Mouse (Mus musculus) myocyte (in vitro differentiated cells): ENCODE results near the gene Arid3b. TPM values are rescaled to one million over a fixed set of nuclear protein-coding genes. Genes with fewer than 3 reads are reported as not detected.

ENCODE experiments used
- H3K27me3 ChIP-seq: one replicate; pipeline ENCODE4 v1.6.1; 2011; ENCODE audit not compliant: control insufficient read depth, insufficient read depth, insufficient read length
- H3K36me3 ChIP-seq: one replicate; pipeline ENCODE4 v1.6.1; 2011; ENCODE audit not compliant: control insufficient read depth, insufficient read depth
- H3K4me2 ChIP-seq: one replicate; pipeline ENCODE4 v1.6.1; 2011; ENCODE audit warnings: low read depth, control low read depth
- H3K4me3 ChIP-seq: one replicate; pipeline ENCODE4 v1.5.1; 2011; ENCODE audit warnings: mild to moderate bottlenecking, control low read depth, moderate library complexity
- H3K79me2 ChIP-seq: one replicate; pipeline ENCODE4 v1.6.1; 2011; ENCODE audit not compliant: control insufficient read depth, insufficient read depth
- H3ac ChIP-seq: one replicate; pipeline ENCODE4 v1.6.1; 2011; ENCODE audit not compliant: control insufficient read depth, insufficient read length
- CEBPB ChIP-seq: IDR thresholded peaks from 2 replicates; pipeline ENCODE4 v1.6.1; 2011; ENCODE audit warnings: mild to moderate bottlenecking, moderate library complexity; ENCODE audit not compliant: poor library complexity, insufficient read depth, severe bottlenecking
- E2F4 ChIP-seq: IDR thresholded peaks from one replicate; pipeline ENCODE4 v1.6.1; 2011; ENCODE audit warnings: mild to moderate bottlenecking, control low read depth, moderate library complexity; ENCODE audit not compliant: insufficient read depth
- MAX ChIP-seq: IDR thresholded peaks from one replicate; pipeline ENCODE4 v1.6.1; 2011; ENCODE audit warnings: low read depth, mild to moderate bottlenecking, control low read depth
- MYOD1 ChIP-seq, 3 experiments: IDR thresholded peaks; one replicate each; pipeline ENCODE4 v1.6.1; 2011; ENCODE audit warnings: control low read depth in 2 of 3, low read depth in 2 of 3, mild to moderate bottlenecking in 2 of 3, moderate library complexity in 1 of 3; ENCODE audit not compliant: insufficient read length in 2 of 3, control insufficient read depth in 1 of 3
- MYOG ChIP-seq, 3 experiments: IDR thresholded peaks; one replicate each; pipeline ENCODE4 v1.6.1; 2011; ENCODE audit warnings: control low read depth in 2 of 3, low read depth in 2 of 3, mild to moderate bottlenecking in 2 of 3; ENCODE audit not compliant: insufficient read length in 2 of 3, control insufficient read depth in 1 of 3, insufficient read depth in 1 of 3
- POLR2A ChIP-seq: IDR thresholded peaks from one replicate; pipeline ENCODE4 v1.6.1; 2011; ENCODE audit warnings: low read depth, mild to moderate bottlenecking, control low read depth, moderate library complexity; ENCODE audit not compliant: insufficient read length
- POLR2AphosphoS2 ChIP-seq: IDR thresholded peaks from one replicate; pipeline ENCODE4 v1.6.1; 2011; ENCODE audit warnings: low read depth, control low read depth; ENCODE audit not compliant: insufficient read length
- REST ChIP-seq: IDR thresholded peaks from one replicate; pipeline ENCODE4 v1.6.1; 2011; ENCODE audit warnings: mild to moderate bottlenecking, control low read depth, moderate library complexity; ENCODE audit not compliant: insufficient read depth, insufficient read length
- SRF ChIP-seq: IDR thresholded peaks from one replicate; pipeline ENCODE4 v1.6.1; 2011; ENCODE audit warnings: low read depth; ENCODE audit not compliant: control insufficient read depth, insufficient read length
- TCF12 ChIP-seq: IDR thresholded peaks from one replicate; pipeline ENCODE4 v1.6.1; 2011; ENCODE audit warnings: mild to moderate bottlenecking, control low read depth; ENCODE audit not compliant: poor library complexity, insufficient read depth, severe bottlenecking
- TCF3 ChIP-seq: IDR thresholded peaks from one replicate; pipeline ENCODE4 v1.6.1; 2011; ENCODE audit warnings: low read depth, control low read depth; ENCODE audit not compliant: insufficient read length
- USF1 ChIP-seq: IDR thresholded peaks from one replicate; pipeline ENCODE4 v1.6.1; 2011; ENCODE audit warnings: low read depth, mild to moderate bottlenecking, control low read depth, moderate library complexity
- polyA plus RNA-seq: library from polyadenylated mRNA; unstranded; fragments of >200 nt; fragmentation: generic; extraction: Trizol; gene quantifications from one replicate; pipeline ENCODE4 v1.2.1, GENCODE M21; 2012; ENCODE audit warnings: missing spikeins

Arid3b gene
- polyA plus RNA-seq, 1 experiment, result 1.5 TPM

- no peaks in the 10 kb centered on the region for H3K79me2 ChIP-seq
- TF ChIP-seq MYOG (IDR thresholded peaks at IDR 0.05; ENCODE audit: control insufficient read depth in 1 of 3, insufficient read depth in 1 of 3, insufficient read length in 2 of 3, low read depth in 2 of 3) (no peak), TCF12 (no peak), MAX (no peak), E2F4 (no peak), TCF3 (no peak), POLR2A (no peak), POLR2AphosphoS2 (no peak), CEBPB (no peak), USF1 (no peak), MYOD1 (IDR thresholded peaks at IDR 0.05; ENCODE audit: control insufficient read depth in 1 of 3, insufficient read length in 2 of 3, low read depth in 2 of 3) (no peak), SRF (no peak)
- no peaks in the 10 kb centered on the region for H3K36me3 ChIP-seq
- H3ac ChIP-seq, result no peak overlapping the region
- no peak overlapping the region for H3K4me3 ChIP-seq
- no peaks in the 10 kb centered on the region for H3K27me3 ChIP-seq
- peak overlapping the region; percentile 4 for H3K4me2 ChIP-seq
Observed at GRCm38 (mm10) chr9:57805087-57805737, 31.4 kb downstream of the Arid3b start.

- Histone ChIP-seq H3K79me2 (no peaks in the 10 kb centered on the region), H3K4me2 (no peak overlapping the region), H3K27me3 (no peaks in the 10 kb centered on the region), H3K4me3 (no peak overlapping the region), H3ac (no peak overlapping the region), H3K36me3 (no peaks in the 10 kb centered on the region)
- no peak for TF ChIP-seq MAX
- TF ChIP-seq CEBPB, result no peak
- no peak for TF ChIP-seq TCF12
- no peak for TF ChIP-seq SRF
- no peak for TF ChIP-seq POLR2AphosphoS2
- no peak for TF ChIP-seq REST
- no peak for TF ChIP-seq MYOD1 (IDR thresholded peaks at IDR 0.05; ENCODE audit: control insufficient read depth in 1 of 3, insufficient read length in 2 of 3, low read depth in 2 of 3)
- TF ChIP-seq USF1, result no peak
- TF ChIP-seq TCF3, result no peak
- TF ChIP-seq MYOG (IDR thresholded peaks at IDR 0.05; ENCODE audit: control insufficient read depth in 1 of 3, insufficient read depth in 1 of 3, insufficient read length in 2 of 3, low read depth in 2 of 3), result no peak
- no peak for TF ChIP-seq POLR2A
- no peak for TF ChIP-seq E2F4
Observed at GRCm38 (mm10) chr9:57803839-57804238, 32.8 kb downstream of the Arid3b start.

- no peak for TF ChIP-seq MAX
- no peak for TF ChIP-seq TCF12
- no peak for TF ChIP-seq E2F4
- TF ChIP-seq USF1, result no peak
- TF ChIP-seq REST, result no peak
- no peak for TF ChIP-seq TCF3
- TF ChIP-seq MYOD1 (IDR thresholded peaks at IDR 0.05; ENCODE audit: control insufficient read depth in 1 of 3, insufficient read length in 2 of 3, low read depth in 2 of 3), result no peak
- TF ChIP-seq SRF, result no peak
- no peak for TF ChIP-seq MYOG (IDR thresholded peaks at IDR 0.05; ENCODE audit: control insufficient read depth in 1 of 3, insufficient read depth in 1 of 3, insufficient read length in 2 of 3, low read depth in 2 of 3)
- no peak for TF ChIP-seq POLR2AphosphoS2
- TF ChIP-seq CEBPB, result no peak
- no peak for TF ChIP-seq POLR2A
- H3K4me2 ChIP-seq, result no peak overlapping the region
- H3ac ChIP-seq, result no peak overlapping the region
- H3K79me2 ChIP-seq, result no peaks in the 10 kb centered on the region
- no peaks in the 10 kb centered on the region for H3K36me3 ChIP-seq
- H3K4me3 ChIP-seq, result no peak overlapping the region
- H3K27me3 ChIP-seq, result no peaks in the 10 kb centered on the region
Observed at GRCm38 (mm10) chr9:57803047-57803446, 33.5 kb downstream of the Arid3b start.

GRCm38 (mm10) chr9:57800325-57800975 is 36.1 kb downstream of the Arid3b start:
- Histone ChIP-seq H3K4me2 (no peak overlapping the region), H3K27me3 (no peaks in the 10 kb centered on the region), H3ac (no peak overlapping the region), H3K4me3 (no peak overlapping the region), H3K36me3 (no peaks in the 10 kb centered on the region), H3K79me2 (no peaks in the 10 kb centered on the region)
- TF ChIP-seq MAX (no peak), CEBPB (no peak), E2F4 (no peak), MYOG (IDR thresholded peaks at IDR 0.05; ENCODE audit: control insufficient read depth in 1 of 3, insufficient read depth in 1 of 3, insufficient read length in 2 of 3, low read depth in 2 of 3) (no peak), SRF (no peak), POLR2A (no peak), POLR2AphosphoS2 (no peak), USF1 (no peak), REST (no peak), TCF12 (no peak), MYOD1 (IDR thresholded peaks at IDR 0.05; ENCODE audit: control insufficient read depth in 1 of 3, insufficient read length in 2 of 3, low read depth in 2 of 3) (no peak), TCF3 (no peak)
